Mouse (Mus musculus) hindbrain, postnatal 0 days (tissue): ENCODE results near the gene Pard3. TPM values are rescaled to one million over a fixed set of nuclear protein-coding genes. Genes with fewer than 3 reads are reported as not detected.

ENCODE experiments used
- ATAC-seq: fragments of 200-750 bp; cut with Nextera tagmentation; 2 replicates; pipeline ENCODE4 v1.8.0; 2017; ENCODE audit warnings: mild to moderate bottlenecking, moderate TSS enrichment, moderate library complexity
- DNase-seq: peaks from one replicate; pipeline ENCODE4 v3.0.0-alpha.2; 2015; ENCODE audit warnings: low spot score
- H3K27ac ChIP-seq: fragments of 300-500 bp; sonication (generic); 2 replicates; pipeline ENCODE4 v1.5.1; 2014; ENCODE audit warnings: mild to moderate bottlenecking
- H3K27me3 ChIP-seq: fragments of 300-500 bp; sonication (generic); 2 replicates; pipeline ENCODE4 v1.6.1; 2014; ENCODE audit warnings: low read length, mixed read lengths; ENCODE audit not compliant: insufficient read depth
- H3K36me3 ChIP-seq: fragments of 300-500 bp; sonication (generic); 2 replicates; pipeline ENCODE4 v1.6.1; 2014; ENCODE audit warnings: low read length, mixed read lengths; ENCODE audit not compliant: insufficient read depth
- H3K4me1 ChIP-seq: fragments of 300-500 bp; sonication (generic); 2 replicates; pipeline ENCODE4 v1.6.1; 2014; ENCODE audit warnings: antibody characterized with exemption, low read length, mixed read lengths; ENCODE audit not compliant: insufficient read depth
- H3K4me2 ChIP-seq: fragments of 300-500 bp; sonication (generic); 2 replicates; pipeline ENCODE4 v1.6.1; 2014; ENCODE audit warnings: low read depth, mild to moderate bottlenecking, low read length, moderate library complexity, mixed read lengths
- H3K4me3 ChIP-seq: fragments of 300-500 bp; sonication (generic); 2 replicates; pipeline ENCODE4 v1.5.1; 2014; ENCODE audit warnings: low read length
- H3K9ac ChIP-seq: fragments of 300-500 bp; sonication (generic); replicated peaks from 2 replicates; pipeline ENCODE4 v1.6.1; 2014; ENCODE audit warnings: mild to moderate bottlenecking, low read length, moderate library complexity, mixed read lengths
- H3K9me3 ChIP-seq: fragments of 300-500 bp; sonication (generic); 2 replicates; pipeline ENCODE4 v1.6.1; 2016; ENCODE audit warnings: low read length, mixed read lengths
- CTCF ChIP-seq: IDR thresholded peaks from 2 replicates; pipeline ENCODE4 v1.5.1; 2016; ENCODE audit warnings: antibody characterized with exemption, control low read depth, low read depth
- WGBS: fragments of 180-500 bp; shearing (Covaris S2); extraction: QIAGEN DNeasy Blood & Tissue Kit; methylation state at CpG from one replicate; pipeline ENCODE4 v1.1.7; 2014; 5-methylcytosine and 5-hydroxymethylcytosine counted together
- polyA plus RNA-seq: library from polyadenylated mRNA; unstranded; fragments of >200 nt; fragmentation: Nextera tagmentation; extraction: Ambion mirVana; gene quantifications from 2 replicates; pipeline ENCODE4 v1.2.1, GENCODE M21; 2015
- total RNA-seq: library from RNA; depleted of rRNA; stranded (reverse); fragments of >200 nt; gene quantifications from 2 replicates; pipeline ENCODE4 v1.2.3, GENCODE M21; 2014

Gene Pard3
- total and polyA plus RNA-seq, 2 experiments from 2014 or later, result 11.9 to 29.3 TPM

DNA sequence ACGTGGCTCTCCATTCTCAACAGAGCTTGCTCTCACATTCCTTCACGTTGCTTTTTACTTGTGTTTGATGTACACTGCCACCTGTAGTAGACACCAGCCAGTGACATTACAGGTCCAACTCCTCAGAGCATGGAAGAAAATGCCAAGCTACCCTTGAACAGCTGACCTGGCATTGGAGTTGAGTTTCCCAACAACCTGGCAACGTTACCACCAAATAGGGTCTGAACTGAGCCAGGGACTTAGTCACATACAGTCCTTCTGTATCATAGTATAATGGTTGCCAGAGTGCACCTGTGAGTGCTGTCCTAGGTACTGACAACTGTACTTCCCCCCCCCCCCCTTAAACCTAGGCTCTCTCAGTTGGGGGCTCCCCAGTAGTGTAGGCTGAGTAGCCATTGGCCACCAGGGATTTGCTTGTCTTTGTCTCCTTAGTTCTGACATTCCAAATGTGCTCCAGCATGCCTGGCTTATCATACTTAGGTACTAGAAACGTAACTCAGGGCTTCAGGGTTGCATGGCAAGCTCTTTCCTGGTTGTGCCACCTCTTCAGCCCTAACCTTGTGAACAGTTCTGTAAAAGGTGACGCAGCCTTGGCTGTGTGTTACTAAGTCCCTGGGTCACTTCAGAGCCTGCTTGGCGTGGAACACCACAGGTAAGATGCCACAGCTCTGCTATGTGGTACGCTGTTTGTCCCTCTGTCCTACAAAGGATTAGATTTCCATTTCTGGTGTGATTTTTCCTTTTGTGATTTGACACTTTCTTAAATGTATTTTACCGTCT, 201.2 kb downstream of the Pard3 start:
- no peaks in the 10 kb centered on the region for H3K27me3 ChIP-seq
- DNase-seq, result no peak

DNA sequence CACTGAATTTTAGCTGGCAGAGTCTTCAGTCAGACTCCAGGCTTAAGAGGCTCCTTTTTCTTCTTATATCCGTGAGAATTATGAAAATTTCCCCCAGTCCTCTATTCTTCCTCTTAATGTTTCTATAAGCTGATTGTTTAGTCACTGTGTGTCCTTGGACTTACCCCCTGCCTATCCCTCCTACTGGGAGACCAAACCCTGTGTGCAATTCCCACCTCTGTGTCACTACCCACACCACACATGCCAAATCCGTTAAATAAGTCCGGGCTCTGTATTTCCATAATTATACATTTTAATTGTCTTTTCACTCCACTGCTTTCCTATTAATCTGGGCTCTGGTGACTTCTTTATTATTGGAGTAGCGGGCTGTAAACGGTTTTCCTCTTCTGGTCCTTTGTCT, 203.1 kb downstream of the Pard3 start:
- Histone ChIP-seq H3K27me3 (no peaks in the 10 kb centered on the region), H3K4me2 (no peak overlapping the region), H3K9me3 (no peaks in the 10 kb centered on the region), H3K4me1 (0 out of 2 replicates have a peak, but pooled peaks cover 14% of the 10 kb centered on the region), H3K4me3 (no peak overlapping the region), H3K36me3 (no peaks in the 10 kb centered on the region), H3K27ac (no peak overlapping the region), H3K9ac (no peak overlapping the region)
- DNase-seq, result no peak
- 31% methylated on average over 5 of the region's 5 CpGs for WGBS
- ATAC-seq, result no peak
- no peak for TF ChIP-seq CTCF

More for the DNA sequence above, 201.2 kb downstream of the Pard3 start:
- no peak for ATAC-seq
- H3K4me3 ChIP-seq, result no peak overlapping the region
- H3K9ac ChIP-seq, result no peak overlapping the region
- no peak for TF ChIP-seq CTCF
- H3K36me3 ChIP-seq, result no peaks in the 10 kb centered on the region
- no peak overlapping the region for H3K27ac ChIP-seq
- no peaks in the 10 kb centered on the region for H3K9me3 ChIP-seq
- H3K4me2 ChIP-seq, result no peak overlapping the region
- 0 out of 2 replicates have a peak, but pooled peaks cover 14% of the 10 kb centered on the region for H3K4me1 ChIP-seq
- WGBS, result 88% methylated on average over 8 of the region's 8 CpGs

DNA sequence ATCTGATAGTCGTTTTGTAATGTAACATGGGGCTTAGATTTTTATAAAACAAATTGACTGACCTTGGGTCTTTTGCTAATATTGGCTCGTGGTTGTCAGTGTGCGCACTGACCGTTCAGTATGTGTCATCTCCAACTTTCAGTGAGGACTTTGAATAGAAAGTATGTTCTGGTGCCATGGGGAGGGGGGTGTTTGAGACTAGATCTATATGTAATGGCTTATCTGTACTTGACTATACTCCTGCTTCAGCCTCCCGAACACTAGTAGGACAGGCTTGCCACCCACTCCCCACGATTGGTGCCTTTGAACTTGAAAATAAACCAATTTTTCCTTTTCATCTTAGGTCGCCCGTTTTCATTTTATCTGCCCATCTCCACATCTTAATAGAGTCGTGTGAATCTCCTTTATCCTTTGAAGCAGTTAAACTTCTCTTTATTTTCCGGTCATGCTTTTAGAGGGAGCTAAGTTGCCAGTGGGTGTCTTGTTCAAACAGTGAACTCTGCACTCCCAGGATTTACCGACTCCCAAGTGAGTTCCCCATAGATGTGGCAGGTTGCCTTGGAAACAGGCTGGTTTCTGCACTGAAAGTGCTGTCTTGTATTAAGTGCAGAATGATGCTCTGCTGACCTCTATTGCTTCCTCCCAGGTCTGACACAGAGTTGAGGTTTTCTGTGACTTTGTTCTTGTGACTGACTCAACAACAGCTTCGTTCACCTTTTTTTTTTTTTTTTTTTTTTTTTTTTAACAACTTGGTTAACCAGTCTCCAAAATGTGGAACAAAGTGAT, 204.7 kb downstream of the Pard3 start:
- Histone ChIP-seq H3K9me3 (no peaks in the 10 kb centered on the region), H3K9ac (no peak overlapping the region), H3K27me3 (no peaks in the 10 kb centered on the region), H3K4me2 (0 out of 2 replicates have a peak overlapping the region, but pooled peaks have one; percentile 18), H3K36me3 (no peaks in the 10 kb centered on the region), H3K4me1 (0 out of 2 replicates have a peak, but pooled peaks cover 14% of the 10 kb centered on the region), H3K27ac (no peak overlapping the region), H3K4me3 (no peak overlapping the region)
- peak; percentile 74; the same call in 1 of the 2 replicates for ATAC-seq
- TF ChIP-seq CTCF, result peak; percentile 45
- DNase-seq, result peak; percentile 79
- WGBS, result 18% methylated on average over 12 of the region's 12 CpGs

DNA sequence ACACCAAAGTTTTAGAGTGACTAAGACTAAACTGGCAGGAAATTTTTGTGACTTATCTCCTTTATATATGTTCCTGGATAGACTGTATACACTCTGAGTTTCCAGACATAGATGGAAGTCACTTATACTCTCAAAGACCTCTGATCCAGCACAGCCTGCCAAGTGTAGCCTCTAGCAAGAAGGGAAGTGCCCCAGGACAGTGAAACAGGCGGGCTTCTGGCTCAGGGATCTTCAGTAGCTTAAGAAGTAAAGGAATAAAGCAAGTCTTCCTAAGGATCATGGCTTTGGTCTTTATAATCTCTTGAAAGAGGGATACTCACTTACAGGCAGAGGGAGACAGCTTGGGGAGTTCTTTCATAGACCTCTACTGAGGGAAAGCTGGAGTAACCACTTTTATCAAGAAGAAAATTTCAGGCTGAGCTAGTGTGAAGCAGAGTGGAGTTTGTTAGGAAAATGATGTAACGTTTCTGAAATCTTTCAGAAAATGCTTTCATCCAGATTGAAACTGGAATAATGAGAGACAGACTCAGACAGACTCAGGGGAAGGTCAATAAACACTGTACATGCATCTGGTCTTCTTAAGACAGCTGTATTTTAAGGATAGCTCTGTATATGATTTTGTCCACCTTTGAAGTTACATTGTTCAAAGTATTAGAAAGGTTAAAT, 205.5 kb downstream of the Pard3 start:
- no peak overlapping the region for H3K4me3 ChIP-seq
- H3K36me3 ChIP-seq, result no peaks in the 10 kb centered on the region
- H3K9me3 ChIP-seq, result no peaks in the 10 kb centered on the region
- no peak overlapping the region for H3K27ac ChIP-seq
- DNase-seq (no peak), ATAC-seq (no peak)
- no peaks in the 10 kb centered on the region for H3K27me3 ChIP-seq
- no peak for TF ChIP-seq CTCF
- no peak overlapping the region for H3K9ac ChIP-seq
- H3K4me1 ChIP-seq, result 0 out of 2 replicates have a peak, but pooled peaks cover 14% of the 10 kb centered on the region
- H3K4me2 ChIP-seq, result no peak overlapping the region
- 67% methylated on average over 2 of the region's 2 CpGs for WGBS

DNA sequence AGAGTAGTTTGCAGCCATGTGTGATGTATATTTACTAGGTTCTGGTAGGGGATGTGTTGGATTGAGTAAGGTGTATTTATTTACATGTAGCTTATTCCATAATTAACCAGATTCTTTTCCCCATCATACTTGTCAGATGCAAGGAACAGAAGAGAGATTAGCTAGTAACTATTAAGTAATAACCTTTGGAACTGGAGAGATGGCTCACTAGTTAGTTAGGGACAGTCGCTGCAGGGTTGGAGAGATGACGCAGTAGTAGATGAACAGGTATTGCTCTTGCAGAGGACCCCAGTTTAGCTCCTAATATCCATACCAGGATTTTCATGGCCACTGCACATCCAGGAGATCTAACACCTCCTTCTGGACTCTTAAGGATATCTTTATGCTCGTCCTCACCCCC, 207.5 kb downstream of the Pard3 start:
- ATAC-seq, result no peak
- 94% methylated on average over 3 of the region's 3 CpGs for WGBS
- no peak for TF ChIP-seq CTCF
- H3K9me3 ChIP-seq, result no peaks in the 10 kb centered on the region
- no peak overlapping the region for H3K4me2 ChIP-seq
- H3K9ac ChIP-seq, result no peak overlapping the region
- H3K27me3 ChIP-seq, result no peaks in the 10 kb centered on the region
- no peak overlapping the region for H3K4me3 ChIP-seq
- H3K27ac ChIP-seq, result no peak overlapping the region
- DNase-seq, result no peak
- H3K36me3 ChIP-seq, result no peaks in the 10 kb centered on the region
- 0 out of 2 replicates have a peak, but pooled peaks cover 11% of the 10 kb centered on the region for H3K4me1 ChIP-seq

DNA sequence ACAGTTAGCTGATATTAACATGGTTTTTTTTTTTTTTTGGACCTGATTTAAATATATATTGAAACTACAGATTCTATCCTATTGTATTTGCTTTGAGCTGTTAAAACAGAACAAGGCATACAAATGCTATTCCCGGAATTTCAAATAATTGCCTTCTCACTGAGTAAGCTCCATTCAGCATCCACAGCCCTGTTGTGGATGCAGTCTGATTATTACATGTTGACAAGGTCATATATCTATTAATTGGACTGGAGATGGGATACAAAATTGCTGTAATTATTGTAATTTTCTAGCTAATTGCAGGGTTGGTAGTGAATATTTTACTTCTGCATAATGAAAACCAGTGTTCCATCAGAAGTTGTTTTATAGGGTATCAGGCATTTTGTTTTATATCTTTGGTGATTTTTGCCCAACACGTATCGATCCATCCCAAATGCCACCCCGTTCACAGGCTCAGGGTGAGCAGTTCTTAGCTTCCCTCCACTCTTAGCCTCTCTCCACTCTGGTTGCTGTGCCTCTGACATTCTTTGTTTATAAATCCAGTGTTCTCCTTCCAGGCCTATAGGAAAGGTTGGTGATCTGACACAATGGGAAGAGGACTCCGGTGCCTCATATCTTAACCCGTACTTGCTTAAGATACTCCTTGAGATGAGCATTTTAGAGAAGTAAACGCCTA, 216.7 kb downstream of the Pard3 start:
- Histone ChIP-seq H3K9me3 (no peaks in the 10 kb centered on the region), H3K27ac (no peak overlapping the region), H3K9ac (no peak overlapping the region), H3K27me3 (no peaks in the 10 kb centered on the region), H3K4me3 (no peak overlapping the region), H3K4me1 (no peaks in the 10 kb centered on the region), H3K4me2 (no peak overlapping the region), H3K36me3 (no peaks in the 10 kb centered on the region)
- WGBS, result 84% methylated on average over 7 of the region's 7 CpGs
- TF ChIP-seq CTCF, result no peak
- ATAC-seq, result no peak
- no peak for DNase-seq
